Mouse (Mus musculus) CH12.LX (cell line): Measurements from ENCODE around the gene Gm12166. TPM values are rescaled to one million over a fixed set of nuclear protein-coding genes. Genes with fewer than 3 reads are reported as not detected.

Experiments
- DNase-seq: peaks from one replicate; pipeline ENCODE4 v3.0.0-alpha.2; 2013; ENCODE audit errors: extremely low read depth
- H3K27ac ChIP-seq: 2 replicates; pipeline ENCODE4 v1.5.1; 2012; ENCODE audit warnings: low read depth, mild to moderate bottlenecking, control low read depth, moderate library complexity; ENCODE audit not compliant: insufficient read depth
- H3K27me3 ChIP-seq: replicated peaks from 2 replicates; pipeline ENCODE3; 2012; ENCODE audit warnings: inconsistent platforms
- H3K36me3 ChIP-seq, 2 experiments: replicated peaks in 1 of 2; 2 replicates each; pipeline versions ENCODE3 to v1.6.1; 2012; ENCODE audit warnings: inconsistent platforms in 1 of 2, low read length in 1 of 2, mild to moderate bottlenecking in 1 of 2, mixed read lengths in 1 of 2, moderate library complexity in 1 of 2; ENCODE audit not compliant: control insufficient read depth in 1 of 2, insufficient read depth in 1 of 2
- H3K4me1 ChIP-seq, 2 experiments: 2 replicates each; pipeline ENCODE4 v1.6.1; 2012; ENCODE audit warnings: inconsistent platforms in 1 of 2, moderate library complexity in 1 of 2; ENCODE audit not compliant: insufficient read depth in 2 of 2, control insufficient read depth in 1 of 2
- H3K4me2 ChIP-seq: 2 replicates; pipeline ENCODE4 v1.6.1; 2012; ENCODE audit warnings: low read depth, mild to moderate bottlenecking, control low read depth; ENCODE audit not compliant: poor library complexity, insufficient read depth, severe bottlenecking
- H3K4me3 ChIP-seq, 3 experiments: fragments of 150-350 bp in 1 of 3; sonication (generic) in 1 of 3; replicated peaks in 1 of 3; 2 replicates each; pipeline versions ENCODE3 to v1.5.1; 2011 to 2012; ENCODE audit warnings: low read depth in 2 of 3, low read length in 2 of 3, mild to moderate bottlenecking in 2 of 3, moderate library complexity in 2 of 3, control low read depth in 1 of 3, improper control_type of control experiment in 1 of 3, inconsistent platforms in 1 of 3, mixed read lengths in 1 of 3; ENCODE audit not compliant: poor library complexity in 1 of 3
- H3K79me2 ChIP-seq: replicated peaks from 2 replicates; pipeline ENCODE4 v1.6.1; 2012; ENCODE audit warnings: mild to moderate bottlenecking, moderate library complexity; ENCODE audit not compliant: control insufficient read depth, poor library complexity, insufficient read depth, severe bottlenecking; ENCODE audit errors: extremely low read depth
- H3K9ac ChIP-seq: 2 replicates; pipeline ENCODE4 v1.6.1; 2012; ENCODE audit warnings: low read depth, mild to moderate bottlenecking, control low read depth, moderate library complexity; ENCODE audit not compliant: insufficient read depth
- H3K9me3 ChIP-seq: replicated peaks from 2 replicates; pipeline ENCODE3; 2012; ENCODE audit warnings: low read length, inconsistent platforms, mixed read lengths
- CHD2 ChIP-seq: IDR thresholded peaks from 2 replicates; pipeline ENCODE4 v1.6.1; 2011; ENCODE audit warnings: low read length, improper control_type of control experiment
- ETS1 ChIP-seq: conservative IDR thresholded peaks from 2 replicates; pipeline ENCODE4 v1.6.1; 2012; ENCODE audit warnings: low read depth, mild to moderate bottlenecking, inconsistent platforms, low read length, improper control_type of control experiment, moderate library complexity
- JUN ChIP-seq: IDR thresholded peaks from 2 replicates; pipeline ENCODE4 v1.6.1; 2011; ENCODE audit warnings: low read depth, mild to moderate bottlenecking, low read length, improper control_type of control experiment, moderate library complexity; ENCODE audit not compliant: insufficient read depth
- JUND ChIP-seq: conservative IDR thresholded peaks from 2 replicates; pipeline ENCODE4 v1.6.1; 2011; ENCODE audit warnings: low read depth, low read length, improper control_type of control experiment
- MXI1 ChIP-seq: IDR thresholded peaks from 2 replicates; pipeline ENCODE4 v1.6.1; 2011; ENCODE audit warnings: mild to moderate bottlenecking, low read depth, low read length, improper control_type of control experiment
- NELFE ChIP-seq: IDR thresholded peaks from 2 replicates; pipeline ENCODE4 v1.6.1; 2011; ENCODE audit warnings: low read depth, low read length, improper control_type of control experiment
- POLR2A ChIP-seq: IDR thresholded peaks from 2 replicates; pipeline ENCODE4 v1.6.1; 2011; ENCODE audit warnings: low read depth, mild to moderate bottlenecking, improper control_type of control experiment, low read length
- RAD21 ChIP-seq: IDR thresholded peaks from 2 replicates; pipeline ENCODE4 v1.6.1; 2011; ENCODE audit warnings: low read depth, mild to moderate bottlenecking, low read length, improper control_type of control experiment, moderate library complexity
- RCOR1 ChIP-seq: conservative IDR thresholded peaks from 2 replicates; pipeline ENCODE4 v1.6.1; 2012; ENCODE audit warnings: low read depth, mild to moderate bottlenecking, inconsistent platforms, low read length, improper control_type of control experiment
- SIN3A ChIP-seq: IDR thresholded peaks from 2 replicates; pipeline ENCODE4 v1.6.1; 2012; ENCODE audit warnings: low read length, improper control_type of control experiment, inconsistent platforms
- TCF12 ChIP-seq: IDR thresholded peaks from 2 replicates; pipeline ENCODE4 v1.6.1; 2014; ENCODE audit warnings: low read depth, mild to moderate bottlenecking, inconsistent platforms, low read length, improper control_type of control experiment
- USF1 ChIP-seq: IDR thresholded peaks from 2 replicates; pipeline ENCODE4 v1.6.1; 2014; ENCODE audit warnings: low read depth, mild to moderate bottlenecking, inconsistent platforms, low read length, improper control_type of control experiment
- USF2 ChIP-seq: conservative IDR thresholded peaks from 2 replicates; pipeline ENCODE4 v1.6.1; 2011; ENCODE audit warnings: low read depth, low read length, improper control_type of control experiment
- dilution Hi-C: fragments of 300-500 bp; cut with MboI; formaldehyde crosslinking; loops from 2 replicates; pipeline ENCODE4 v1.14.3; 2020; ENCODE audit warnings: low sequenced_read_pairs; ENCODE audit not compliant: extremely low pct_unique_long_range_greater_than_20kb, extremely low pct_ligation_motif_present
- in situ Hi-C: fragments of 300-500 bp; cut with MboI; formaldehyde crosslinking; loops from 3 replicates; pipeline ENCODE4 v1.14.3; 2019; ENCODE audit warnings: low sequenced_read_pairs, low pct_ligation_motif_present, low pct_unique_long_range_greater_than_20kb, mixed read lengths
- polyA plus RNA-seq: library from polyadenylated mRNA; unstranded; fragments of >175 nt; gene quantifications from 2 replicates; pipeline ENCODE4 v1.2.1, GENCODE M21; 2012; ENCODE audit warnings: low read depth; ENCODE audit not compliant: insufficient read length
- total RNA-seq, 2 experiments: library from RNA; depleted of rRNA; stranded (reverse); fragments of 300-350 nt in 1 of 2; fragments of >200 nt in 1 of 2; gene quantifications; 2 replicates each; pipeline ENCODE4 v1.2.3; 2012 to 2014

Gene Gm12166
- total and polyA plus RNA-seq, 3 experiments: 2.3 to 19.0 (median 2.9) TPM

GRCm38 (mm10) chr11:46077732-46078375, 25.7 kb upstream of the Gm12166 start:
- Histone ChIP-seq H3K9me3 (peaks cover 5% of the 10 kb centered on the region), H3K9ac (no peak overlapping the region), H3K79me2 (no peaks in the 10 kb centered on the region), H3K27me3 (no peaks in the 10 kb centered on the region), H3K36me3 (no peaks in the 10 kb centered on the region), H3K4me3 (no peak overlapping the region), H3K4me2 (no peak overlapping the region), H3K27ac (no peak overlapping the region), H3K4me1 (peaks cover 0 to 6% of the 10 kb centered on the region in 2 experiments; a peak in 3 of 4 replicates)
- TF ChIP-seq RAD21 (no peak), SIN3A (no peak), ETS1 (no peak), TCF12 (no peak), JUN (no peak), POLR2A (no peak), USF2 (no peak)
- dilution Hi-C loops (no loop called here), in situ Hi-C loops (no loop called here)
- DNase-seq: no peak

- Histone ChIP-seq H3K4me1 (peaks cover 0 to 6% of the 10 kb centered on the region in 2 experiments; a peak in 3 of 4 replicates), H3K4me2 (no peak overlapping the region), H3K27ac (no peak overlapping the region), H3K27me3 (no peaks in the 10 kb centered on the region), H3K9me3 (peaks cover 5% of the 10 kb centered on the region), H3K36me3 (no peaks in the 10 kb centered on the region), H3K9ac (no peak overlapping the region), H3K79me2 (no peaks in the 10 kb centered on the region), H3K4me3 (no peak overlapping the region)
- DNase-seq: no peak
- no peak for TF ChIP-seq USF1
- TF ChIP-seq JUND: no peak
- no peak for TF ChIP-seq CHD2
- no peak for TF ChIP-seq MXI1
- TF ChIP-seq USF2: no peak
- TF ChIP-seq NELFE: no peak
- no peak for TF ChIP-seq RCOR1
- dilution Hi-C loops: no loop called here
- in situ Hi-C loops: no loop called here
Observed at GRCm38 (mm10) chr11:46077304-46077703, 25.2 kb upstream of the Gm12166 start.
